Mouse (Mus musculus) forebrain, embryonic 16.5 days (tissue): Measurements from ENCODE around the gene Rasgef1b. TPM values are rescaled to one million over a fixed set of nuclear protein-coding genes. Genes with fewer than 3 reads are reported as not detected.

ENCODE experiments used
- ATAC-seq: fragments of 200-750 bp; cut with Nextera tagmentation; 2 replicates; pipeline ENCODE4 v1.8.0; 2017; ENCODE audit warnings: mild to moderate bottlenecking, moderate library complexity
- H3K27ac ChIP-seq: fragments of 300-500 bp; sonication (generic); 2 replicates; pipeline ENCODE4 v1.5.1; 2014; ENCODE audit warnings: low read length, control low read depth
- H3K27me3 ChIP-seq: fragments of 300-500 bp; sonication (generic); replicated peaks from 2 replicates; pipeline ENCODE4 v1.6.1; 2014; ENCODE audit warnings: low read length; ENCODE audit not compliant: control insufficient read depth, insufficient read depth
- H3K36me3 ChIP-seq: fragments of 300-500 bp; sonication (generic); 2 replicates; pipeline ENCODE4 v1.6.1; 2014; ENCODE audit not compliant: control insufficient read depth, insufficient read depth
- H3K4me1 ChIP-seq: fragments of 300-500 bp; sonication (generic); replicated peaks from 2 replicates; pipeline ENCODE4 v1.6.1; 2014; ENCODE audit warnings: low read length; ENCODE audit not compliant: control insufficient read depth, insufficient read depth
- H3K4me2 ChIP-seq: fragments of 300-500 bp; sonication (generic); 2 replicates; pipeline ENCODE4 v1.6.1; 2014; ENCODE audit warnings: mild to moderate bottlenecking, low read length, control low read depth
- H3K4me3 ChIP-seq: fragments of 300-500 bp; sonication (generic); replicated peaks from 2 replicates; pipeline ENCODE4 v1.5.1; 2014; ENCODE audit warnings: mild to moderate bottlenecking, low read length, control low read depth
- H3K9ac ChIP-seq: fragments of 300-500 bp; sonication (generic); replicated peaks from 2 replicates; pipeline ENCODE4 v1.6.1; 2014; ENCODE audit warnings: low read depth, low read length, control low read depth
- H3K9me3 ChIP-seq: fragments of 300-500 bp; sonication (generic); 2 replicates; pipeline ENCODE4 v1.6.1; 2016; ENCODE audit warnings: low read length; ENCODE audit not compliant: control insufficient read depth
- WGBS: fragments of 180-500 bp; shearing (Covaris S2); extraction: QIAGEN DNeasy Blood & Tissue Kit; methylation state at CpG from one replicate; pipeline ENCODE4 v1.1.7; 2014; 5-methylcytosine and 5-hydroxymethylcytosine counted together
- polyA plus RNA-seq: library from polyadenylated mRNA; unstranded; fragments of >200 nt; fragmentation: Nextera tagmentation; extraction: Ambion mirVana; gene quantifications from 2 replicates; pipeline ENCODE4 v1.2.1, GENCODE M21; 2015

Gene Rasgef1b
- polyA plus RNA-seq, 1 experiment from 2014 or later = 107 TPM

DNA sequence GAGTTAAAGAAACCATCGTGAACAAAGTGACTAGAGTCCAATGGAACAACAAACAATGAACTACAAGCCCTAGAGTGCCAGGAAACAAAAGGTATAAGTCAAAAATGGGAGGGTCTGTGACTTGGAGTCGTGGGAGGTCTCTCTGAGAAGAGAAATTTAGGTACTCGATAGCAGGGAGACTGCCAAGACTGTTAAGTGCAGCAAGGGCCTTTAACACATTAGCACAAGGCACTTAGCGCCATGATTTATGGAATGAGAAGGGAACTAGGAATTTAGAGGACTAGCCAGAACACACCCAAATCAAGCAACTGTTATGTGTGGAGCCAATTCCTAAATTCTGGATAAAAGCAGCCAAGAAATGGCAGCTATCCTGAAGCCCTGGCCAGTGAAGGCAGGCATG lies 490.7 kb downstream of the Rasgef1b start:
- Histone ChIP-seq H3K36me3 (peaks cover 40% of the 10 kb centered on the region), H3K9me3 (no peaks in the 10 kb centered on the region), H3K4me2 (no peak overlapping the region), H3K27ac (no peak overlapping the region), H3K4me3 (no peak overlapping the region), H3K9ac (no peak overlapping the region), H3K4me1 (no peaks in the 10 kb centered on the region), H3K27me3 (no peaks in the 10 kb centered on the region)
- 90% methylated on average over 4 of the region's 4 CpGs for WGBS
- no peak for ATAC-seq

- no peak overlapping the region for H3K4me2 ChIP-seq
- H3K27ac ChIP-seq = no peak overlapping the region
- 42% methylated on average over 11 of the region's 11 CpGs for WGBS
- peaks cover 41% of the 10 kb centered on the region for H3K36me3 ChIP-seq
- no peaks in the 10 kb centered on the region for H3K4me1 ChIP-seq
- ATAC-seq = no peak
- H3K27me3 ChIP-seq = no peaks in the 10 kb centered on the region
- no peak overlapping the region for H3K9ac ChIP-seq
- H3K4me3 ChIP-seq = no peak overlapping the region
- no peaks in the 10 kb centered on the region for H3K9me3 ChIP-seq
Measured at GRCm38 (mm10) chr5:99236888-99237752, 491.7 kb downstream of the Rasgef1b start.

GRCm38 (mm10) chr5:99236431-99236830 lies 492.4 kb downstream of the Rasgef1b start:
- Histone ChIP-seq H3K27me3 (no peaks in the 10 kb centered on the region), H3K36me3 (peaks cover 45% of the 10 kb centered on the region), H3K27ac (no peak overlapping the region), H3K4me3 (no peak overlapping the region), H3K4me2 (no peak overlapping the region), H3K9me3 (no peaks in the 10 kb centered on the region), H3K9ac (no peak overlapping the region), H3K4me1 (no peaks in the 10 kb centered on the region)
- 86% methylated on average over 4 of the region's 4 CpGs for WGBS
- ATAC-seq = no peak

GRCm38 (mm10) chr5:99234275-99234674 lies 494.6 kb downstream of the Rasgef1b start:
- Histone ChIP-seq H3K27me3 (no peaks in the 10 kb centered on the region), H3K36me3 (peaks cover 39% of the 10 kb centered on the region)
- no peak for ATAC-seq

GRCm38 (mm10) chr5:99233176-99233575 lies 495.7 kb downstream of the Rasgef1b start:
- no peak overlapping the region for H3K4me3 ChIP-seq
- no peak overlapping the region for H3K9ac ChIP-seq
- no peak overlapping the region for H3K27ac ChIP-seq
- H3K4me1 ChIP-seq = no peaks in the 10 kb centered on the region
- no peaks in the 10 kb centered on the region for H3K27me3 ChIP-seq
- peaks cover 44% of the 10 kb centered on the region for H3K36me3 ChIP-seq
- H3K9me3 ChIP-seq = no peaks in the 10 kb centered on the region
- WGBS = 63% methylated on average over 3 of the region's 3 CpGs
- H3K4me2 ChIP-seq = no peak overlapping the region
- ATAC-seq = no peak

More at GRCm38 (mm10) chr5:99234275-99234674, 494.6 kb downstream of the Rasgef1b start:
- Histone ChIP-seq H3K4me2 (no peak overlapping the region), H3K9me3 (no peaks in the 10 kb centered on the region), H3K4me1 (no peaks in the 10 kb centered on the region), H3K4me3 (no peak overlapping the region), H3K27ac (no peak overlapping the region), H3K9ac (no peak overlapping the region)
- WGBS = 93% methylated on average over 17 of the region's 17 CpGs

DNA sequence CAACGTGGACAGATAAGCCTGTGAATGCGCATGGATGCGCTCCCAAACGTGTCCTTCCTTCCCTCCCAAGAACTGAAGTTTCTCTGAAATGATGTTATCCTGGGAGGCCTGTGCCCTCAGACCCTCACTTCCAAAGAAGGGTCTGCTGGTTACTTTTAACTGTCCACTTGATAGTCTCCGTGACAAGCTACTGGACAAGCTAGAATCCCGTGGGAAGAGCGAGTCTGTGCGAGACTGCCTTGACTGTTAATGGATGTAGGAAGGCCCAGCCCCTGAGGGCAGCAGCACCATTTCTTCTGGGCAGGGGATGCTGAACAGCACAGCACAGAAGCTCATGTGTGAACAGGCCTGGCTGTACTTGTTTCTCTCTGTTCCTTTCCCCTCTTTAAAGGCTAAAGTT lies 496.5 kb downstream of the Rasgef1b start:
- Histone ChIP-seq H3K4me1 (no peaks in the 10 kb centered on the region), H3K27me3 (no peaks in the 10 kb centered on the region), H3K9me3 (no peaks in the 10 kb centered on the region), H3K9ac (no peak overlapping the region), H3K27ac (no peak overlapping the region), H3K4me2 (no peak overlapping the region), H3K36me3 (peaks cover 46% of the 10 kb centered on the region), H3K4me3 (no peak overlapping the region)
- no peak for ATAC-seq
- WGBS = 91% methylated on average over 8 of the region's 8 CpGs

DNA sequence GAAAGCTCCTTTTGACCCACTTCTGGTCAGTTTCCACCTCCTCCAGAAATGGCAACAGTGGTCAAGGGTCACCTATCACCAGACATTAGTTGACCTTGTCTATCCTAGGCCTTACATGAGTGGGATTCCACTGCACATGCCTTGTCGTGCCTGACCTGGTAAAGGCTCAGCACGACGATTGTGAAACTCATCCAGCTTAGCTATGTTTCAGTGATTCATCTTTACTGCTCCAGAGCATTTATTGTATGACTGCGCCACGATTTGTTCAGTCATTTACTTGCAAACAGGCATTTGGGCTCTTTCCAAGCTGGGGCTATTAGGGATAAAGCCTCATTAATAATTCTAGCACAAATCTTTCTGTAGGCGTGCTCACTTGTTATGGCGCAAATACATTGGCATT lies 498.4 kb downstream of the Rasgef1b start:
- Histone ChIP-seq H3K9me3 (no peaks in the 10 kb centered on the region), H3K36me3 (peaks cover 48% of the 10 kb centered on the region), H3K4me1 (no peaks in the 10 kb centered on the region), H3K4me3 (no peak overlapping the region), H3K9ac (no peak overlapping the region), H3K27ac (no peak overlapping the region), H3K4me2 (no peak overlapping the region), H3K27me3 (no peaks in the 10 kb centered on the region)
- ATAC-seq = no peak
- 47% methylated on average over 7 of the region's 7 CpGs for WGBS

DNA sequence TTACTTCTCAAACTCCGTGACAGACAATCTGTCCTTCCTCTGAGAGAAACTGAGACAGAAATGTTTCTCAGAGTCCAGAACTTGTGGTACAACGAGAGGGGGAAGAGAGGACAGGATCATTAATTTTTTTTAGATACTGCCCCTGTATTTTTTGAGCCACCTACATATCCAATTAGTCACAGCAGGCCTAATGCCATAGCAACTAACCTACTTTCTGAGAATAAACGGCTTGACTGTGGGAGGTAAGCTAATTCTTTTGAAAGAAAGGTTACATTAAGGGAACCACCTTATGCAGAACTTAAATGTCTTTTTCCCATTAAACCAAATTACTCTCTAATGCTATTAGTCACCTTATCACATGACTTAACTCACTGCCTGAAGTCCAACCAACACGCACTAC lies 501.5 kb downstream of the Rasgef1b start:
- Histone ChIP-seq H3K9ac (no peak overlapping the region), H3K4me3 (no peak overlapping the region), H3K27ac (no peak overlapping the region), H3K36me3 (peaks cover 50% of the 10 kb centered on the region), H3K9me3 (no peaks in the 10 kb centered on the region), H3K27me3 (no peaks in the 10 kb centered on the region), H3K4me1 (peaks cover 4% of the 10 kb centered on the region), H3K4me2 (no peak overlapping the region)
- WGBS = 59% methylated on average over 4 of the region's 4 CpGs
- no peak for ATAC-seq

GRCm38 (mm10) chr5:99224571-99225011 lies 504.3 kb downstream of the Rasgef1b start:
- ATAC-seq = no peak
- peaks cover 61% of the 10 kb centered on the region for H3K36me3 ChIP-seq

More at GRCm38 (mm10) chr5:99224571-99225011, 504.3 kb downstream of the Rasgef1b start:
- H3K9ac ChIP-seq = no peak overlapping the region
- H3K4me3 ChIP-seq = no peak overlapping the region
- H3K4me1 ChIP-seq = peaks cover 4% of the 10 kb centered on the region
- H3K4me2 ChIP-seq = no peak overlapping the region
- 57% methylated on average over 5 of the region's 5 CpGs for WGBS
- H3K27ac ChIP-seq = no peak overlapping the region
- H3K9me3 ChIP-seq = no peaks in the 10 kb centered on the region; the same call in 1 of the 2 replicates
- H3K27me3 ChIP-seq = no peaks in the 10 kb centered on the region
